Mouse (Mus musculus) embryonic fibroblast, embryonic 13.5 days (primary cell): ENCODE data around the gene Timmdc1. TPM values are rescaled to one million over a fixed set of nuclear protein-coding genes. Genes with fewer than 3 reads are reported as not detected.
A peak's percentile ranks its signal among the peaks of the same experiment; 100 is the strongest.

Experiments
- H3K27ac ChIP-seq: 2 replicates; pipeline ENCODE4 v1.5.1; 2012; ENCODE audit warnings: low read length, control low read depth, inconsistent platforms; ENCODE audit not compliant: insufficient read depth
- H3K4me1 ChIP-seq: 2 replicates; pipeline ENCODE4 v1.6.1; 2011; ENCODE audit warnings: low read length; ENCODE audit not compliant: control insufficient read depth, insufficient read depth
- H3K4me3 ChIP-seq: 2 replicates; pipeline ENCODE4 v1.5.1; 2011; ENCODE audit warnings: mild to moderate bottlenecking, control low read depth, low read length; ENCODE audit not compliant: insufficient read depth
- CTCF ChIP-seq: IDR thresholded peaks from 2 replicates; pipeline ENCODE4 v1.5.1; 2011; ENCODE audit warnings: mild to moderate bottlenecking, control low read depth, low read length, moderate library complexity, borderline replicate concordance; ENCODE audit not compliant: insufficient read depth
- POLR2A ChIP-seq: IDR thresholded peaks from 2 replicates; pipeline ENCODE4 v1.6.1; 2011; ENCODE audit warnings: low read depth, mild to moderate bottlenecking, control low read depth, low read length, moderate library complexity
- polyA plus RNA-seq: library from polyadenylated mRNA; stranded (reverse); fragments of >200 nt; gene quantifications from 2 replicates; pipeline ENCODE4 v1.2.4, GENCODE M21; 2011; ENCODE audit warnings: low read depth; ENCODE audit not compliant: missing spikeins, insufficient read length

Timmdc1 gene
- polyA plus RNA-seq, 1 experiment: 29.0 TPM

DNA sequence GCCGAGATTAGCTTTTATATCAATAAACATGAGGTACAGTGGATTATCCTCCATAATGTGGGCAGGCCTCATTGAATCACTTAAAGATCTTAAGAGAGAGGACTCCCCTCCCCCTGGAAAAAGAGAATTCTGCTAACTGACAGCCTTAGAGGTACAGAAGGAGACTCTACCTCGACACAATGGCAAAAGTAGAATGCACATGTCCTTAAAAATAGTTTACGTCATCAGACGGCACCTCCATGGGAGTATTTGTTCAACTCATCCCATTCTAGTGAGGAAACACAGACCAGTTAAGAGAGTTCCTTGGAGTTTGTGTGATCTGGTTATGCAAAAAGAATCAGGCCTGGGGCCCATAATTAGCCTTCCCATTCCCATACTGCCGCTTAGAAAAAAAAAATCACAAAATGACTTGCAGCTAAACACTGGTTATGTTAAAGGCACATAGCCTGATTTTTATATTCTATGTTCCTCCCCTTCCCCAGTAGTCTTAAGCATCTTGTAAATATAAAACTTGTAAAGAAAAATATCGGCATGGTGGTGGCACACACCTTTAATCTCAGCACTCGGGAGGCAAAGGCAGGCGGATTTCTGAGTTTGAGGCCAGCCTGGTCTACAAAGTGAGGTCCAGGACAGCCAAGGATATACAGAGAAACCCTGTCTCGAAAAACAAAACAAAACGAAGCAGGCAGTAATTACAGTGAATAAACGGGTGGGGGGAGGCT, 67.8 kb downstream of the Timmdc1 start:
- Histone ChIP-seq H3K27ac (no peak overlapping the region), H3K4me3 (no peak overlapping the region), H3K4me1 (no peaks in the 10 kb centered on the region; the same call in 1 of the 2 replicates)
- TF ChIP-seq POLR2A (no peak), CTCF (no peak)

DNA sequence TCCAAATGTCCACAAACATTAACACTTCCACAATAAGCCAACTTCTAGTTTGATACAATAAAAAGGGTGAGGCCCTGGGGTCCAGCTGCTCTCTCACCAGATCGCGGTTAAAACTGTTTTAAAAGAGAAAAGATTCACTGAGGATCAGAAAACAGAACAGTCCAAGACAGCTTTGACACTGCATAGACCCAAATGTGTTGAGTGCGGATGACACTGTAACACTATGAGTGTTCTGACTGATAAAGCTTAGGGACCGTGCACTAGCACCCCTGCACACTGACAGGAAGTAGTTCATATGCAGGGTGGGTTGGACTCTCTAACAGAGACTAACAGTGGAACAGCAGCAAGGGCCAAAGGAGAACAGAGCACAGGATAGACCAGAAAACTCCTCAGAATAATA, 68.5 kb downstream of the Timmdc1 start:
- no peak for TF ChIP-seq CTCF
- TF ChIP-seq POLR2A: no peak
- H3K27ac ChIP-seq: no peak overlapping the region
- no peaks in the 10 kb centered on the region; the same call in 1 of the 2 replicates for H3K4me1 ChIP-seq
- H3K4me3 ChIP-seq: no peak overlapping the region

DNA sequence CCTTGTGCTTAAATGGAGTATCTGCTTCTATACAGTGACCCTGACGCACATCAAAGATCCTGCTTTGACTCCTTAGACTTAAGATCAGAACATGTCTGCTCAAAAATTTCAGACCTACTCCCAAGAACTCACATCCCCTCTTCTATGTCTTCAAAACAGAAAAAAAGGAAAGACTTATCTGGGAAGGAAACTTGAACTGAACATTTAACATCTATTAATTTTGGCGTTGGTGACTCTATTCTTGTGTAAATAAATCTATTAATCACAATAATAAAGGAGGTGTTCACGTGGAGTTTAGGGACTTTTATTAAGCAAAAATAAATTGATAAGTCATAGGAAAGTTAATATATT, 69.3 kb downstream of the Timmdc1 start:
- TF ChIP-seq POLR2A (no peak; the same call in 1 of the 2 replicates), CTCF (no peak)
- Histone ChIP-seq H3K27ac (peak overlapping the region; percentile 82), H3K4me3 (peak overlapping the region; percentile 63), H3K4me1 (no peaks in the 10 kb centered on the region)

DNA sequence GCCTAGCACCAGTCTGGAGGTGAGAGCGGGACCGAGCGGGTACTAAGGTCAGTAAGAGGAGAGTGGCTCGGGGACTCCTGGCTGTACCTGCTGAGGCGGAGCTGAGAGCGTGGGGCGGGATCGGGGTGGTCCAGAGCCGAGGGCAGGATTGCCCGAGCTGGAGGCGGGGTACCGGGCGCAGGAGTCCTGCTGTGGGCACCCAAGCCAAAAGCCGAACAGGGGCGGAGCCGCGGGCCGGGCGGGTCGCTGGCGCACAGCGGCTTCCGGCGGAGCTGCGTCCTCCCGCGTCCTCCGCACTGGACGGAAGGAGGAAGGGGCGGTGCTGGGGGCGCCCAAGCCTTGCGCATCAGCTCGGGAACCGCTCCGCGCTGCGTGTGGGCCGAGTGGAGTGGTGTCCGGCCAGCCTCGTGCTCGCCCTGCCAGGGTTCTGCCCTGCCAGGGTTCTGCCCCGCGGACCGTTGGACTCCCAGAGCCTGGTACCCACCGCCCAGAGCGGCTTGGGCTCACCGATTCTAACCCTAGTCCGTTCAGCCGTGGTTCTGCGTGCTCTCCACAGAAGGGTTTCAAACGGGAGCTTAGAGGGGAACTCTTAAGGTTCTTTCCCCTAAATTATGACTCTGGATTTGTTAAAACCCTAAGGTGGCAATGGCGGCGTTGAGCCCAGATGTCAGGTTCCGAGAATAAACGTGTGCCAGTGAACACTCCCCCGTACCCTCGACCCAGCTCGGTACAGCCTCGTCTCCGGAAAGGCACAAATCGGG, 69.8 kb downstream of the Timmdc1 start, which contains the start of gene Adprh:
TSS of gene Adprh (minus strand) at position 262 of the 761 bp plus-strand sequence.
- Histone ChIP-seq H3K27ac (peak within 1 kb of the TSS; percentile 82), H3K4me1 (no peaks in the 10 kb centered on the region)
- TF ChIP-seq POLR2A: peak; percentile 95
- no peak for TF ChIP-seq CTCF

DNA sequence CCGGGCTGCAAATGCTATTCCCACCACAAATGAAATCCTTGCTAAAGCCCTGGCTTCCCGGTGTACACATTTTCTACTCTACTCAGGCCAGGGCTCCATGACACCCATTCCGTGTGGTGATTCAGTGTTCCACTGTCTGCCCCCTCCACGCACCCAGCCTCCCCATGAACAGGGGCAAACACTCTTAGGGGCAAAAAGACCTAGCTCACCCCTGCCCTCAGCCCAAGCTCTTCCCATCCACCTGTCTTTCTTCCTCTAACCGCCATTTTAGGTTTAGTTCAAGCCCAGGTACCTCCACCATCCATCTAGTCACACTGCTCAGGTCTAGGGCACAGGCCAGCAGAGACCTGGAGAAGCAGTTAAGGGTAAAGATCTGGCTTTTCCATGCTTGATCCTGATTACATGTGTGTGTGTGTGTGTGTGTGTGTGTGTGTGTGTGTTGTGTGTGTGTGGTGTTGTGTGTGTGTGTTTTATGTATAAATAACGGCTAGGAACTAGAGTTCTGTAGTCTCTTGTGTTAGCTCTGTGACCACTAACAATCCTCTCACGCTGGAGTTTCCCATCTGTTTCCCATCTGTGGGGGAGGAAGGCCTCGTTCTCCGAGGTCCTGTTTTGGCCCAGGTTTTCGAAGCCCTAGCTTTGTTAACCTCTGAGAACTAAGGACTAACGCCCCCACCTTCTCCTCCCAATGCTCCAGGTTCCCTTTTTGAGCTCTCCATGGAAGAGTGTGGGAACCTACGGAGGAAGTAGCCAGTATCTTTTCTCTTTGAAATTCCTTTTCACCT, 70.8 kb downstream of the Timmdc1 start:
- Histone ChIP-seq H3K4me1 (no peaks in the 10 kb centered on the region), H3K27ac (peak overlapping the region; percentile 42), H3K4me3 (peak overlapping the region; percentile 72)
- TF ChIP-seq CTCF: no peak
- peak; percentile 31; the same call in 1 of the 2 replicates for TF ChIP-seq POLR2A

More for the DNA sequence above, 69.8 kb downstream of the Timmdc1 start, which contains the start of gene Adprh:
- peak within 1 kb of the TSS; percentile 72 for H3K4me3 ChIP-seq

DNA sequence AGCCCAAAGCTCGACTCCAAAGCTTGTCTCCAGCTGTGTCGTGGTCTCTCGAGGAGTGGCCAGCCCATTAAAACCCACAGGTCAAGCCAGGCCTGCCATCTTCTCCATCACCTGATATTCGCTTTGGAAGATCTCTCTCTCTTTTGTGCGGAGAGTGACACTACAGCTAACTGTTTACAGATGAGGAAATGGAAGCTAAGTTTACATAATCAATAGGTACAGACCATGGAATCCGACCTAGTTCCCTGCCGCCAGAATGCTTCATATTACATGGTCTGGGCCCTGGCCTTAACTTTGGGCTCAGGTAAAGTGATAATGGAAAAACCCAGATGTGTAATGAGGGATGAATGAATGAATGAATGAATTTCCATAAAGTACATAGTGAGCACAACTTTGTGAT, 71.8 kb downstream of the Timmdc1 start:
- Histone ChIP-seq H3K4me1 (no peaks in the 10 kb centered on the region), H3K27ac (no peak overlapping the region)

DNA sequence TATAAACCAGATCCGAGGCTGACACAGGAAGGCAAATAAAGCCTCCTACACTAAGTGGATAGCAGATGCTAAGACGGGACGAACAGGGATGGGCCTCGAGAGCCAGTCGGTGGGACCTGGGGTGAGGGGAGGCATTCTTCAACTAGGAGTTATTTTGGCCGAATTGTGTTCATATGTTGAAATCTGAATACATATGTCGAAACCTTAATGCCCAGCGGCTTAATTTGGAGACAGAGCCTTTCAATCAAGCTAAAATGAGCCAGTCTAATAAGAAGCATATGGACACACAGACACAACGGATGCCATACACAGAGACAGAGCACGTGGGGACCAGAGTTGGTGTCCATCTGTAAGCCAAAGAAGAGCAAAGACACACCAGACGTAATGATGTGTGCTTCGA, 74.0 kb downstream of the Timmdc1 start:
- no peaks in the 10 kb centered on the region for H3K4me1 ChIP-seq
- no peak overlapping the region for H3K4me3 ChIP-seq
- TF ChIP-seq POLR2A (no peak), CTCF (no peak)
- H3K27ac ChIP-seq: no peak overlapping the region

More for the DNA sequence above, 71.8 kb downstream of the Timmdc1 start:
- H3K4me3 ChIP-seq: no peak overlapping the region
- TF ChIP-seq CTCF (no peak), POLR2A (no peak)

Other genes with a start within 250 kb of the Timmdc1 start
- not detected in 2 replicates for gene Nr1i2, start 227.8 kb downstream of the Timmdc1 start, polyA plus RNA-seq
- not detected in 2 replicates for gene Maats1, start 180.5 kb downstream of the Timmdc1 start, polyA plus RNA-seq
- gene Cox17, start 175.7 kb downstream of the Timmdc1 start, polyA plus RNA-seq: 93.2 and 102 TPM in 2 replicates
- gene Gm21987, start 175.6 kb downstream of the Timmdc1 start, polyA plus RNA-seq: 1.4 TPM in 1 of 2 replicates, not detected in the other
- 0.60 and 1.0 TPM in 2 replicates for gene Popdc2, start 160.5 kb downstream of the Timmdc1 start, polyA plus RNA-seq
- 1.2 and 2.2 TPM in 2 replicates for gene Pla1a, start 89.5 kb downstream of the Timmdc1 start, polyA plus RNA-seq
- 53.9 and 66.6 TPM in 2 replicates for gene Adprh, start 70.0 kb downstream of the Timmdc1 start, polyA plus RNA-seq
- 22.9 and 62.4 TPM in 2 replicates for gene Cd80, start 67.1 kb downstream of the Timmdc1 start, polyA plus RNA-seq
- gene Poglut1, start 27.6 kb upstream of the Timmdc1 start, polyA plus RNA-seq: 64.5 and 67.0 TPM in 2 replicates
- 127 and 143 TPM in 2 replicates for gene Tmem39a, start 36.0 kb upstream of the Timmdc1 start, polyA plus RNA-seq
- gene Arhgap31, start 190.6 kb upstream of the Timmdc1 start, polyA plus RNA-seq: 27.7 and 31.1 TPM in 2 replicates
- 10.1 and 12.0 TPM in 2 replicates for gene B4galt4, start 219.6 kb upstream of the Timmdc1 start, polyA plus RNA-seq